Comparison of ENCODE assay signal across 29 mouse cellular contexts in the genomic region with DNA sequence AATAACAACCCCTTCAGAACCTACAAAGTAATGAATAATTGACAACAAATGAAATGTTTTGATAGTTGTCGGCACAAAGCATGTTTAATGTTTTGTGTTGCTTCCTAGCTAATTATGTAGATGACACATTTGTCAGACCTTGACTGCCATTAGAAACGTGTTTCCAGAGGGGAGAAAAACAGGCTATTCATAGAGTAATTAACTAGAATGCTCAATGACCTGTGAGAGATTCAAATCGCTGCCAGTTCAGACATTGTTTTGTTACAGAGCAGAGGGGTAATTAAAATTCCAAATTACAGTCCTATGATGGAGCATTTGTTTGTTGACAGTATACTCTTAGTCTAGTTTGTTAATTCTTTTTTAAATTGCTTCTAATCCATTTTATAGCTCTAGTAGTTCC. TPM values are rescaled to one million over a fixed set of nuclear protein-coding genes. Genes with fewer than 3 reads are reported as not detected.
DNase-seq lines count a peak whose midpoint lies in the region; ATAC-seq lines count a peak whose summit lies in the region.
"Had no signal": no experiment of that assay in that cellular context is flagged by ENCODE, and none has a peak within 500 bp of the region (broad histone marks: within the 10 kb centered on the region; RNA-seq: fewer than 3 reads in every experiment).

No protein-coding gene starts in this region.

- H3K36me3 ChIP-seq in hindbrain, embryonic 14.5 days (replicated peaks; ENCODE audit: control insufficient read depth, insufficient read depth) = no peaks in the 10 kb centered on the region
- no peaks in the 10 kb centered on the region for H3K36me3 ChIP-seq in hindbrain, embryonic 13.5 days
- no peaks in the 10 kb centered on the region for H3K36me3 ChIP-seq in neural tube, embryonic 13.5 days
- H3K36me3 ChIP-seq in forebrain, embryonic 15.5 days = no peaks in the 10 kb centered on the region
- H3K36me3 ChIP-seq: embryonic facial prominence, embryonic 10.5 days; embryonic facial prominence, embryonic 15.5 days; liver, embryonic 12.5 days had no signal

- no peaks in the 10 kb centered on the region for H3K9me3 ChIP-seq in hindbrain, embryonic 14.5 days (ENCODE audit: control insufficient read depth, low read length)
- H3K9me3 ChIP-seq in hindbrain, embryonic 13.5 days = no peaks in the 10 kb centered on the region
- H3K9me3 ChIP-seq in neural tube, embryonic 13.5 days = no peaks in the 10 kb centered on the region
- H3K9me3 ChIP-seq in forebrain, embryonic 15.5 days = no peaks in the 10 kb centered on the region
- H3K9me3 ChIP-seq: embryonic facial prominence, embryonic 10.5 days; embryonic facial prominence, embryonic 15.5 days; liver, embryonic 12.5 days had no signal

- peak; percentile 28 for DNase-seq in hindbrain, embryonic 14.5 days (ENCODE audit: low spot score)
- no peak for DNase-seq in neural tube, embryonic 10.5 days (ENCODE audit: extremely low spot score, low spot score)
- no peak for DNase-seq in adrenal gland, adult 2 months
- no peak for DNase-seq in urinary bladder, postnatal 4 days (ENCODE audit: low spot score in 2 of 2)
- DNase-seq: adrenal gland, postnatal 36 days; cerebellum, adult 2 months; cerebellum, postnatal 25 days; gastrocnemius, adult 2 months; gastrocnemius, postnatal 36 days; heart, adult 18-20 months; heart, postnatal 36 days; kidney, adult 11 months; kidney, postnatal 14 days; left cerebral cortex, postnatal 4 days; liver, postnatal 0 days; lung, postnatal 36 days; right cerebral cortex, adult 18-20 months; thymus, adult 18-20 months; thymus, postnatal 25 days had no signal

- peaks cover 17% of the 10 kb centered on the region; the same call in 1 of the 2 replicates for H3K4me1 ChIP-seq in hindbrain, embryonic 14.5 days (replicated peaks; ENCODE audit: control insufficient read depth, insufficient read depth, low read length)
- H3K4me1 ChIP-seq in hindbrain, embryonic 13.5 days (replicated peaks) = peaks cover 42% of the 10 kb centered on the region
- H3K4me1 ChIP-seq in neural tube, embryonic 13.5 days (replicated peaks) = peaks cover 47% of the 10 kb centered on the region
- H3K4me1 ChIP-seq in forebrain, embryonic 15.5 days = peaks cover 42% of the 10 kb centered on the region
- H3K4me1 ChIP-seq: embryonic facial prominence, embryonic 15.5 days had no signal

- H3K4me2 ChIP-seq in hindbrain, embryonic 14.5 days (replicated peaks) = no peak overlapping the region
- no peak overlapping the region for H3K4me2 ChIP-seq in hindbrain, embryonic 13.5 days
- no peak overlapping the region for H3K4me2 ChIP-seq in neural tube, embryonic 13.5 days
- H3K4me2 ChIP-seq in forebrain, embryonic 15.5 days (replicated peaks) = no peak overlapping the region
- H3K4me2 ChIP-seq: embryonic facial prominence, embryonic 15.5 days; heart, embryonic 11.5 days; liver, embryonic 12.5 days; midbrain, embryonic 11.5 days had no signal

- no peaks in the 10 kb centered on the region for H3K27me3 ChIP-seq in hindbrain, embryonic 14.5 days (ENCODE audit: control insufficient read depth, insufficient read depth, low read length)
- H3K27me3 ChIP-seq in hindbrain, embryonic 13.5 days = no peaks in the 10 kb centered on the region
- H3K27me3 ChIP-seq in neural tube, embryonic 13.5 days = peaks cover 10% of the 10 kb centered on the region; the same call in 1 of the 2 replicates
- H3K27me3 ChIP-seq in forebrain, embryonic 15.5 days = peaks cover 21% of the 10 kb centered on the region; the same call in 1 of the 2 replicates
- H3K27me3 ChIP-seq: embryonic facial prominence, embryonic 15.5 days; liver, embryonic 12.5 days had no signal

- H3K27ac ChIP-seq in hindbrain, embryonic 14.5 days = no peak overlapping the region
- no peak overlapping the region for H3K27ac ChIP-seq in hindbrain, embryonic 13.5 days
- H3K27ac ChIP-seq in neural tube, embryonic 13.5 days (replicated peaks) = no peak overlapping the region
- no peak overlapping the region for H3K27ac ChIP-seq in forebrain, embryonic 15.5 days (replicated peaks)
- H3K27ac ChIP-seq: embryonic facial prominence, embryonic 10.5 days; embryonic facial prominence, embryonic 15.5 days; gastrocnemius, adult 2 months; liver, embryonic 12.5 days; stomach, postnatal 0 days had no signal

- no peak overlapping the region for H3K4me3 ChIP-seq in hindbrain, embryonic 14.5 days (replicated peaks; ENCODE audit: low read length)
- H3K4me3 ChIP-seq in hindbrain, embryonic 13.5 days = no peak overlapping the region
- H3K4me3 ChIP-seq in neural tube, embryonic 13.5 days = no peak overlapping the region
- H3K4me3 ChIP-seq in forebrain, embryonic 15.5 days = no peak overlapping the region
- H3K4me3 ChIP-seq: embryonic facial prominence, embryonic 10.5 days; embryonic facial prominence, embryonic 15.5 days; gastrocnemius, adult 2 months; liver, embryonic 12.5 days had no signal

- ATAC-seq in hindbrain, embryonic 14.5 days (ENCODE audit: low FRiP score) = no peak; the same call in 1 of the 2 replicates
- no peak for ATAC-seq in hindbrain, embryonic 13.5 days (ENCODE audit: low FRiP score)
- peak; percentile 16; the same call in 1 of the 2 replicates for ATAC-seq in neural tube, embryonic 13.5 days (ENCODE audit: low read depth)
- ATAC-seq in forebrain, embryonic 15.5 days (replicated peaks) = peak; percentile 49
- ATAC-seq: CD4-positive, CD25-positive, alpha-beta regulatory T cell, adult 4 months; liver, embryonic 12.5 days; liver, postnatal 0 days had no signal

- H3K9ac ChIP-seq in hindbrain, embryonic 14.5 days = no peak overlapping the region
- no peak overlapping the region for H3K9ac ChIP-seq in hindbrain, embryonic 13.5 days
- H3K9ac ChIP-seq in neural tube, embryonic 13.5 days = no peak overlapping the region
- H3K9ac ChIP-seq in forebrain, embryonic 15.5 days (replicated peaks) = no peak overlapping the region
- H3K9ac ChIP-seq: embryonic facial prominence, embryonic 15.5 days; liver, embryonic 12.5 days; liver, postnatal 0 days had no signal

- 8% methylated on average over 3 of the region's 3 CpGs for WGBS in hindbrain, embryonic 14.5 days
- 12% methylated on average over 3 of the region's 3 CpGs for WGBS in hindbrain, embryonic 13.5 days
- 6% methylated on average over 3 of the region's 3 CpGs for WGBS in neural tube, embryonic 13.5 days
- 2% methylated on average over 3 of the region's 3 CpGs for WGBS in forebrain, embryonic 15.5 days

RNA-seq across cellular contexts. Expression of gene Arhgap15, which starts 37.5 kb away (rescaled TPM):
- polyA plus RNA-seq in hindbrain, embryonic 14.5 days (2014; fragmentation: Nextera tagmentation; extraction: Ambion mirVana) = 3.0 and 3.1 TPM in 2 replicates
- polyA plus RNA-seq in hindbrain, embryonic 13.5 days (2015; fragmentation: Nextera tagmentation; extraction: Ambion mirVana) = 2.2 and 2.8 TPM in 2 replicates
- 1.9 and 2.0 TPM in 2 replicates for polyA plus RNA-seq in neural tube, embryonic 13.5 days (2015; fragmentation: Nextera tagmentation; extraction: Ambion mirVana)
- 0.61 and 0.87 TPM in 2 replicates for polyA plus RNA-seq in forebrain, embryonic 15.5 days (2015; fragmentation: Nextera tagmentation; extraction: Ambion mirVana)
- total RNA-seq in adrenal gland, adult 2 months (2021) = 1 to 10 TPM; 1.8 to 2.6 TPM
- 0.08 and 0.09 TPM in 2 replicates for polyA plus RNA-seq in adrenal gland, adult 2 months (2012; rRNA removed)

Comparison
In these comparisons a context has a peak if more than half of its experiments do, and no peak if none do; other contexts are left out.
1. ATAC-seq: peak in neural tube, embryonic 13.5 days (single experiment) and forebrain, embryonic 15.5 days (single experiment); none in hindbrain, embryonic 14.5 days (single experiment) and hindbrain, embryonic 13.5 days (single experiment).